Mouse (Mus musculus): ENCODE measurements at regions not wholly inside any gene's neighbourhood (a gene's known extent, or its start where the extent isn't known, plus 50 kb on each side); places are given as distances from the start of the nearest gene placed in this dataset.

DNA sequence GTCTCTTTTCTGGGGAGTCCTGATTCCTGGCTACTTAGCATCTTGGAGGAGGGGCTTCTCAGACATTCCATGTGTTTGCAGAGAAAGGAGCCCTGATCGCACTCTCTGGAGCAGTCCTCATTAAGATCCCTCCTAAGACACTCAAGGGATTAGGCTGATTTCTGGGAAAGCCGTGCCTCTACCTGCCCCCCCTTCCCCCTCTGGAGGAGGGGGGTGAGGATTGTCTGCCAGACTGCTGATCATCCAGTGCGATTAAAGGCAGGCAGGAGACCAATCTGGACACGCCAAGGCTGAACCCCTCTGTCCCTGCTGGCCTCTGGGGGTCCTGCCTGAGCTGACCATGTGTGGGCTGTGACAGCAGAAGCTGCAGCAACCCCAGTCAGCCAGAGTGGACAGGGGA is 65.4 kb downstream of the Vegfa start:
- no peak for DNase-seq

DNA sequence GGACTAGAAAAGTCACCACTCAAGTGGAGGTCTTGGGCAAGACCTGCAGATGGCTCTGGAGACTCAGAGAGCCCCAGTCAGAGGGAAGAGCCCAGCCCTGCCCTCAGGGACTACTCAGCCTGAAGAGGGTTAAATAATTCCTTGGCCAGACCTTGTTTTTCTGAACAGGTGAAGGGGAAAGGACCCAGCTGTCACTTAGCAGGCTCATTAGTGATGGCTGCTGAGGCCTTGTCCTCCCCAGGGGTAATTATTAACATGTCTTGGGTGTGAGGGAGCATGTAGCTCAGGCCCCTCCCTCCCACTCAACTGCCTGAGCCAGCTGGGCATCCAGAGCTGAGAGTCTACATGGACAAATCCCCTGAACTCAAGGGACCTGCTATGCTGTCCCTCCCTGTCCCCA is 68.1 kb downstream of the Vegfa start:
- no peak for DNase-seq

DNA sequence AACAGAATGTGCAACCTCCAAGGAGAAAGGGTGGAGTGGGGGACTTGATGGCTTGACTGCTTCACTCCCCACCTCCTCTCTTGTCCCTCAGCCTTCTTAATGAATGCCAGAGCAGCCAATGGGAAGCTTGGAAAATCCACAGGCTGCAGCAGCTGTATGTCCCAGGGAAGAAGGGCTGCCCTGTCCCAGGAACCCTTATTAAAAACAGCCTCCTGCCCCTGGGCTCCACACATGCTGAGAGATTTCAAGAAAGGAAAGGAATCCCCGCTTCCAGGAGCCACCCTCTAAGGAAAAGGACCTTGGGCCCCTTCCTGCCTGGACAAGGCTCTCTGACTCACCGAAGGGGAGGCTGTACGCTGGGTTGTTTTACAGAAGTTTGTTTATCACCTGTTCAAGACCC is 68.8 kb downstream of the Vegfa start:
- no peak for DNase-seq

DNA sequence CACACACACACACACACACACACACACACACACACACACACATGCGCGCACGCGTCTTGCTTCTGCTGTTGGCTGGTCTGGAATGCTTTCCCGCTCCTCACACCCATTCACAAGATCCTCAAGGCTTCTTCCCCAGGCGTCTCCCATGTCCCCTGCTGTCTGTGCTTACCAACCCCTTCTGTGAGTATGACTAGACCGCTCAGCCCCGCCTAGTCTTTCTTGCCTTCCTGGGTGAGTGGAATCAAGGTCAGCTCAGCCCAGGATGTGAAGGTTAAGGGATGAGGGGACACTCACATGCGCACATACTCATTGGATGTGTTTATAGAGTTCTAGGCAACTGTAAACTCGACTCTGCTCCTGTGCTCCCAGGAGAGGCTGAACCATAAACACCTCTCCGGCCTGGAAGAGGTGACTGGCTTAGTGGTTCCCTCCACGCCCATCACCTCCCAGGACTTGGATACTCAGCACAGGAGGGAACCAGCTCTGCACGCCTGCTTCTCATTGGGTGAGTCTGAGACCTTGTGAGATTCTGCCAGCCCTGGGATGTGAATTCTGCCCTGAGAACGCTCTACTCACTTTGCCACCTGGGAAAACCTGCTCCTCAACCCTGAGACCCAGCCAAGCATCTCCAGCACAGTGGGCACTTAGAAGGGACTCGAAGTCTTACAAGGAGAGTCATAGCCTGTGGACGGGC is 70.4 kb downstream of the Vegfa start:
- no peak for DNase-seq

DNA sequence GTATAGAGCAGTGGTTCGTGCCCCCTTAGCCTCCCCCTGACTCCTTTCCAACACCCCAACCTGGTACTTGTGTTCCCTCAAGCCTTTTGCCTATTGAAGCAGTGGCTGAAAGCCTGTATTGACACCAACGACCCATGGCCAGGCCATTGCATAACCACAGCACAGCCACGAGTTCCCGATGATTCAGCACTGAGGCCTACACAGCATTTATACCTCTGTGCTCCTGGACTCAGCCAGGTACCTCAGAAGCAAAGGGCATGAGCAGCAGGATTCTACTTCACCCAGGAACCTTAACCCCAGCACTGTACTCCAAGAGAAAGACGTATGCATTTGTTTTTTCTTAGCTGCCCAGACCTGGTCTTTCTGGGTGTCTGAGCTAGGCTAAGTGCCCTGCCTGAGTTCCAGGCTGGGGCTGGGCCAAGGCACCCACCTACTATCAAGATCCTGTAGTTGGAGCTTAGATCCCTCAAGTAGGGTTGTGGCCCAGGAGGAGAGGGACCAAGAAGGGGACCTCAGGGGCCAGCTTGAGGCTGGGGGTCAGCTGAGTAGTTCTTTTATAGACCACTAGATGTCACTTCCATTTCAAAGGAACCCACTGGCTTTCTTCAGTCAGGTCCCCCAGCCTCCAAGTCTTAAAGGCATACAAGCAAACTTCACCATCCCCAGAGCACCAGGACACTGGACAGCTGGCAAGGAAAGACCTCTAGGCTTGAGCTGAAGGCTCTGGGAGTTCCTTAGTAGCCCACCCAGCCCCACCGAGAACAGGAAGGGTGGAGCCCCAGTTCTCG is 73.9 kb downstream of the Vegfa start:
- no peak for DNase-seq

DNA sequence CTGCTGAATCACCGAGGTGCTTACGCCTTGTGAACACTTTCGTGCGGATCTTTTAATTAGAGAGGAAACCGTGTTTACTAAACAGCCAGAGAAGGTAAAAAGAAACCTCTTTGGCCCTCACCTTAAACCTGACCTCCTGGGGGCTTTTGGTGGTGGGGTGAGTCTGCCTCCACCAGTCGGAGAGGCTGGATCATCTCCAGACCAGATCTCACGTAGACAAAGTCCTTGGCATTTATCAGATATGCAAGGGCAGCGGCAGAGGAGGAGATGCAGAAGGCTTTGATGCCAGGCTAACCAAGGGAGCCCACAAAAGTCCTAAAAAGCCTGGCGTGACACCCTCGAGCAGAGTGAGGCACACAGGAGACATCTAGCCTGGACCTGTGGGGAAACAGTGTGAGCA is 76.7 kb downstream of the Vegfa start:
- DNase-seq: no peak

DNA sequence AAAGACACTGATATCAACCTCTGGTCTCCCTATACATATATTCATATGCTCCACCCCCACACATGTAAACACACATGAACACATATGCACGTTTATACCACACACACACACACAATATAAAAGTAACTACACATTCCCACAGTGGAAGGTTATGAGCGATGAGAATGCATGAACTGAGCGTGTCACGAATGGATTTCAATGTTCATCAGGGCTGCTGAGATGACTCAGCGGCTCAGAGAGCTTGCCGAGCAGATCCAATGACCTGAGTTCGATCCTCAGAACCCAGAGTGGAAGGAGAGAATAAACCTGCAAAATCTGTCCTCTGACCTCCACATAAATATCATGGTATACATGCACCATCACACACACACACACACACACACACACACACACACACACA is 77.3 kb downstream of the Vegfa start:
- no peak for DNase-seq

DNA sequence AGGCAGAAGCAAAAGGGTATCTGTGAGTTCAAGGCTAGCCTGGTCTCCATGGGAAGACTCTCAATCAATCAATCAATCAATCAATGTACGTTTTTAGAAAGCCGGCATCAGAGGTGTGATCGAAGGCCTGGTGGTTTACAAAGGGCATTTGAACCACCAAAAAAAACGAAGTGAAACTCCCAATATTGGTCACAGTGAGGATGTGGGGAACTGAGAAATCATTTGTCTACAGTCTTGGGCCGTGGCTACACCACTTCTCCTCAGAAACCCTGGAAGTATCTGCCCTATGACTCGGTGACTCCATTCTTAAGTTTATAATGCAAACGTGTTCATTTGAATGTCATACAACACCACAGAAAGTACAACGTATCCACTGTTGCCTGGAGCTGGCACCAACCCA is 78.6 kb downstream of the Vegfa start:
- DNase-seq: no peak

DNA sequence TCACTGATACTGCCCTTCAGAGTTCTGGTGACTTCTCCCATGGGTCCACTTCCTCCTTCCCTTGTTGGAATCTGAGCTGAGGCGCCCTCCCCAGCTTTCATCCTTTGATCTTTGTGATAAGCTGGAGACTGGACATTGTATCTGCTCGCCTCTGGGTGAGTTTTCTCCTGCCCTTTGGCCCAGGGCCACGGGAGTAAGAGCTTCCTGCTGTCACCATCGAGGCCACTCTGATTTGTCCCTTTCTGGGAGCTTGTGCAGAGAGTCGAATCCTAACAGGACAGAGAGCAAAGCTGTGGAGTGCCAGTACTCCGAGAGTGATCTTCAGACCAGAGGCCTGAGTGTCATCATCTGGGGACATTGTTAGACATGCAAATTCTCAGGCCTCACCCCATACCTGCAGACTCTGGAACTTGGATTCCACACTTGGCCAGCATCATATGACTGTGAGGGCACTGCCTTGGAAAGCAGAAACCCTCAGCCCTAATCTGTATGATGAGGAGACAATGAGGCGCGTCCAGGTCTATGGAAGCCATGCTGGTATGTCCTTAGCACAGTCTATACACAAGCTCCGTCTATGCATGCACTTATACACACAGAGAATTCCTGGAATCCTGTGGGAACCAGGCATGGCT is 81.5 kb downstream of the Vegfa start:
- DNase-seq: no peak

DNA sequence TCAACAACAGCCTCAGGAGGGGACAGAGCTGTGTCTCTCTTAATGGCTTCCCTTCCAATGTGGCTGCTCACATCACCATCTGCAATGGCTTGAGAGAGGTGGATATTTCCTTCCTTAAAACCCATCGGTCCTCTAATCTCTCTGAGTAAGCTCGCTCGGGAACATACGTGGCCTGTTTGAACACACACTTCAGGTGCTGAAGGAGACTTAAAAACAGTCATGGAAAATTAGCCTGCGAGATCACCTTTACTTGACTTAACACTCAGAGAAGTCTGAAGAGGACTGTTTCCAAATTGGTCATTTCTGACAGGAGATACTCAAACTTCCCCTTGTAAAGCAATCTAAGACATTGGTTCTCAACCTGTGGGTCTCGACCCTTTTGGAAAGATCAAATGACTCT is 83.0 kb downstream of the Vegfa start:
- no peak for DNase-seq

DNA sequence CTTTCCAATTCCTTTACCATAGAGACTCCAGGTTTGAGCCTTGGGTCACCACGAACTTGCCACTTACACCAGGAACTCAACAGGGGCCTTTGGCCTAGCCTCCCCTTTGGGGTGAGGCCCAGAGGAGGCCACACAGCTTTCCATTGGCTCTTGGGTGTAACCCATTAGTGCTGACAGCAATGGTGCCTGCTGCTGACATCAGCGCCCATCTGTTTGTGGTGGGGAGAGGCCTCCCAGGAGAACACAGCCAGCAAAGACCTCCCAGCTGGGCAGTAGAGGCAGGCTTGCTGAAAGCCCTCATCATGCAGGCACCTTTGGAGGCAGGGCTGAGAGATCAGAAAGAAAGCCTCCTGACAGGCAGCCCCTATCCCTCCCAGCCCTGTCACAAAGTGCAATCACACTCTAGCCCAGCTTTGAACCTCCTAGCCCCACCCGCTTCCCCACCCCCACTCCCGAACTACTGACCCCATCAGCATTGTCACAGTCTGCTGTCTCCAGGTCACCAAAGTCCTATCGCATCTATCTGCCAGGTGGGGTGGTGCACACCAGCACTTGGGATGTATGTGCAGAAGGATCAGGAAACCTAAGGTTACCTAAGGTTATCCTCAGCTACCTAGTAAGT is 83.7 kb downstream of the Vegfa start:
- no peak for DNase-seq

DNA sequence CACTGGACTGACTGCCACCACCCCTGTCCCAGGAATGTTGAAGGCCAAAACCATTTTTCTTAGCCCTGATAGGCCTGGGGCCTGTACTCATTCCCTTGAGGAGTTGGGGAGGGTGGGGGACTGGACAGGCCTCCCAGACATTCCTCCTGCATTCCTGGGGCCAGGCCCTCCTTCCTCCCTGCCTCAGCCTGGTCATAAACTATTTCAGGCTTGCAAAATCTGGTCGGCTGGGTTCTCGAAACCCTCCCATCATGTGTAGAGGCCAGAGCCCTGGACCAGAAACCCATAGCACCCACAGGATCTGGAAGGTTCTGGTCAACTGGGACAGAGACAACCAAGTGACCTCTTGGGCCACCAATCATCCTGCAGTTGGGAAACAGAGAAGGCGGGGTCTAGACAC is 87.2 kb downstream of the Vegfa start:
- no peak for DNase-seq

DNA sequence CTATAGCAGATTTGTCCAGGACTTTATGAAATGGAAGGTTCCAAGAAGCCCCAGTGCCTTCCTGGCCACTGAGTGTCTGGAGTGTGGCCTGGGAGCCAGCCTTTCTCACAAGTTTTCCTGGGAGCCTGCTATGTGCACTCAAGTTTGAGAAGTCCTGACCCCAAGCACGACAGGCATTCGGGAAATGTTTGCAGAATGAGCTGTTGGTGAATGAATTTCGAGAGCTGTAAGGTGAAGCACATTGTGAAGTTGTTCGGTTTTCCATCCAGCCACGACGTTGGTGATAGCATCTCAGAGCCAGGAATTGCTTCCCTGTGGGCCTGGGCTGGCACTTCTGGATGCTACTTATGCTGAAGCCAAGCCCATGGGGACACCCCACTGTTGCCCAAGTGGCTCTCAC is 88.9 kb downstream of the Vegfa start:
- no peak for DNase-seq

DNA sequence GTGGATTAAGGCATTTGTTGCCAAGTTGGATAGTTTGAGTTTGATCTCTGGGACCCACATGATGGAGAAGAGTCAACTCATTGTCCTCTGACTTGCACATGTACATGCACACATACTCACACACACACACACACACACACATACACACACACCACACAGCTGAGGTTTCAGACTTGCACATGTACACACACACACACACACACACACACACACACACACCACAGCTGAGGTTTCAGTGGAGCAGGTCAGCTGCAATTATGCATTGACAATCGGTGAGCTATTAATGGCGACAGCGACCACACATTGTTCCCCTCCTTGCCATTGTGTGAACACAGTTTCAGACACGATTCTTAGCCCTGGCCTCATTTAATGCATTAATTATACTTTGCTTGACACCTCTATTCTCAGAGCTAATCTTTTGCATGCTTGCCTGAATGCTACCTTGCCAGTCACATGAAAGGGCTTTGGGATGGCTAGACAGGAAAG is 90.2 kb downstream of the Vegfa start:
- DNase-seq: no peak

DNA sequence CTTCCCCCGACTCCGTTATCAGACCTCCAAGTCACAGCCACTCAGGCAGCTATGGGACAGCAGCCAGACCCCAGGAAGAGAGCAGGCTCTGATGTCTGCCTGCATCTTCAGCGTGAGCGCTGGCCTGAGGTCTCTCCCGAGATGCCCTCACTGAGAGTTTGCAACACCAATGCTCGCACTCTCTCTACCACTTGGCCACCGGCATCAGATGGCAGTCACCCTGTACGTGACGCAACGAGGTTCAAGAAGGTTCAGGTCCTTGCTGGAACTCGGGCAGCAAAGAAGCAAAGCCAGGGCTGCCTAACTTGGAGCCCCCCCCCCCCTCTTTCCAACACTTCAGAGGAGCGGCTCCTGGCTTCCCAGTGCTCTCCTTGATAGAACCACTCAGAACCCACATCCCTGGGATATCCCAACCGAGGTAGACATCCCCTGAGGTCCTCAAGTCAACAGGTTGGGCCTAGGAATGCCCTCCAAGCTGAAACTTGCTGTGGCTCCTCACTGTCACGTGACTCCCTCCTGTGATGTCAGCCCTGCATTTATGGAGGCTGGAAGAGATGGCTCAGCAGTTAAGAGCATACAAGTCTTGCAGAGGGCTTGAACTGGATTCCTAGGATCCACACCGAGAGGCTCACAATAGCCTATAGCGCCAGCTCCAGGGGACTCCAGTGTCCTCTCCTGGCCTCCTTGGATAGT is 91.9 kb downstream of the Vegfa start:
- DNase-seq: no peak

DNA sequence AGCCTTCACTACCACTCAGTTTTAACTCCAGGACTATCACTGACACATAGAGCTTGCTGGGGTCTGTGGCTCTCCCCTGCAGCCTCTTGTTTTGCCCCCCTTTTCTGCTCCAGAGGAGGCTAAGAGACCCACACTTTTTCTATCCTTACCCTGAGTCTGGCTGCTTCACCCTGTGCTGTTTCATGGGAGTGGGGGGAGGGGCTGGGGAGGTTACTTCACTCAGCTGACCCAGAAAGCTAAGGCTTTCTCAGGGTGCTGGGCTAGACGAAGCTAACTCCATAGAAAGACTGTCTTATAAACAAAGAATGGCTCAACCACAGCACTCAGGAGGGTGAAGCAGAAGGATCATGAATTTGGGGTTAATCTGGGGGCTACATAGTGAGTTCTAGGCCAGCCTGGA is 93.9 kb downstream of the Vegfa start:
- no peak for DNase-seq

DNA sequence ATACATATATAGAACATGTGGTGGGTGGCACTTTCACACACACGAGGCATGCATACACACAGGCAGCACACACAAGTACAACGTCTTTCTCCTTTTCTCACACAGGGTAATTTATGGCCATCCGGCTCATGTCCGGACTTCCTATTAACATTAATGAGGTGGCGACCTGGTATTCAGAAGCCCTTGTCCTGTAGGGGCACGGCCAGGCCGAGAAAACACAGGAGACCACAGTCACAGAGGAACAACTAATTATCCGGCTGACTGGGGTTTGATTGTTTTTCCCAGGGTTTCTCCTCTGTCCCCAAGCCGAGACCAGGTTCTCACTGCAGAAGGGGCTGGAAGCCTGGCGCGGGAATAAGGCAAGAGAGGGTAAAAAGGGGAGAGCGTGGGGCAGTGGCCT is 95.6 kb downstream of the Vegfa start:
- DNase-seq: no peak

DNA sequence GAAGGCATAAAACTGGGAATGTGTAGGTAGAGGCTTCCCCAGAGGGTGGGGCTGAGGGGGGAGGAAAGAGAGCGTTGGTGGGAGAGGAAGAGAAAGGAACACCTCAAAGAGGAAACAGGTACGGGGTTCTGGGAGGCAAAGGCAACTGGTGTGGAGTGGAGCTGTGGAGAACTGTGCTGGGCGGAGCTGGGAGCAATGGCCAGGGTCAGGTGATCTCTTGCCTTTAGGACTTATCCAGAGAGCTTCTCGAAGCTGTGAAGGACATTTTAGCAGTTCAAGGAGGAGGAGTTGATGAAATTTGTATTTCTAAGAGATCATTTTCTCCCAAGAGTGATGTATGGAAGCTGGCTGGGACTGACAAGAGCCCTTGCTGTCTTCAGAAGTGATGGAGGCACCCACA is 96.9 kb downstream of the Vegfa start:
- DNase-seq: no peak

DNA sequence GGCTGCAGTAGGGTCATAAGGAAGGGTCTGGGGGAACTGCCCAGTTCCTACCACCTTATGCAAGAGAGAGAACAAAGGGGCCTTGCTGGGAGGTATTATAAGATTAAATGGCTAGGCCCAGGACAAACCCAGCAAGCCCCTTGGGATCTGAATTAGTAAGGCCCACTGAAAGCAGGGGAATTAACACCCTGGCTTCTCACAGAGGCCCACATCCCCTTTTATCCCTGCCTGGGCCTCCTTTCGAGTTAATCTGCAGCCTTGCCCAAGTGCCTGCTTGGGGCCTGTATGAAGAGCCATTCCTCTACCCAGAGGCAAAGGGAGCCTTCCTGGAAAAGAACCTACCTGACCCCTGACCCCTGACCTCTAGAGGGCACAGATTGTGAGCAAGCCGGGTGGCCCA is 98.2 kb downstream of the Vegfa start:
- no peak for DNase-seq

DNA sequence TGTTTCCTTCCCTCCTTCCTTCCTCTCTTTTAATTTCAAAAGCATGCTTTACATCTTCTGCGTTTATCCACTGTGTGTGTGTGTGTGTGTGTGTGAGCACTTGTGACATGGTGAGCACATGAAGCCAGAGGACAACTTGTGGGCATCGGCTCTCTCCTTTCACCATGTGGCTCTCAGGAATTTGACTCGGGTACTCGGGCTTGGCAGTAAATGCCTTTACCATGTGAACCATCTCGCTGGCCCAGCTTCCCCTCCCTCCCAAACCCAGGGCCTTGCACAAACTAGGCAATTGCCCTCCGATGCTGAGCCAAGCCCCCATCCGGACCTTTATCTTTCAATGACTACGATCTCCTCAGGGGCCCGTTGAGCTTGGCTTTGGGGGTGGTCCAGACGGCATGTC is 99.1 kb downstream of the Vegfa start:
- no peak for DNase-seq

DNA sequence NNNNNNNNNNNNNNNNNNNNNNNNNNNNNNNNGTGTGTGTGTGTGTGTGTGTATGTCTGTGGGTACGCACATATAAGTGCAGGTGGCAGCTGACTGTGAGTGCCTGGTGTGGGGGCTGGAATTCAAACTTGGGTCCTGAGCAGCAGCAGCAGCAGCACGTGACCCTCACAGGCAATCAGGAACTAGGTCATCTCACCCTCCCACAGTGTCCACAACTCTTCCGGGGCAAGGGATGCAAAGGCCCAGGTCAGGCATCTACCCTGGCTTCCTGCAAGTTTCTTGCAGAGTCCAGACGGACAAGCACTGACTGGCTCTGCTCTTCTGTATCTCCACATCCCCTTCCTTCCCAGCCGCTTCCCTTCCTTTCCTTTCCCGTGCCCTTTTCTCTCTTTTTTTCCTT is 99.6 kb downstream of the Vegfa start:
- no peak for DNase-seq

DNA sequence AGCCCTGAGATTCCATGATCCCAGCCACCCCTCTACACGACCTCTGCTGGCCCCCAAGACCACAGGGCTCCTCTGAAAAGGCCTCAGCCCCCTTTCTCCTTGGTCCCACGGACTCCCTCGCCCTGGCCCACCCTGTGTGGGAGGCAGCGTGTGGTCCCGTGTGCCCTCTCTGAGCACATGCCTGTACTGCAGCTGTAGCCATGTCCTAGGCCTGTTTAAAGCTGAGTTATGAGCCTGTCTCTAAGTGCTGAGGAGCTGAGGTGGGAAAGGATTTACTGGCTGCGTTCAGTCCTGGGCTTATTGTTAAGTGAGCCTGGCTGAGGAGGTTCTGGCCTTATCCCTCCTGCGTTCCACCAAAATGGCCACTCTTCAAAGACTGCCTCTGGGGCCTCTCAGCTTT is 102.6 kb downstream of the Vegfa start:
- no peak for DNase-seq

DNA sequence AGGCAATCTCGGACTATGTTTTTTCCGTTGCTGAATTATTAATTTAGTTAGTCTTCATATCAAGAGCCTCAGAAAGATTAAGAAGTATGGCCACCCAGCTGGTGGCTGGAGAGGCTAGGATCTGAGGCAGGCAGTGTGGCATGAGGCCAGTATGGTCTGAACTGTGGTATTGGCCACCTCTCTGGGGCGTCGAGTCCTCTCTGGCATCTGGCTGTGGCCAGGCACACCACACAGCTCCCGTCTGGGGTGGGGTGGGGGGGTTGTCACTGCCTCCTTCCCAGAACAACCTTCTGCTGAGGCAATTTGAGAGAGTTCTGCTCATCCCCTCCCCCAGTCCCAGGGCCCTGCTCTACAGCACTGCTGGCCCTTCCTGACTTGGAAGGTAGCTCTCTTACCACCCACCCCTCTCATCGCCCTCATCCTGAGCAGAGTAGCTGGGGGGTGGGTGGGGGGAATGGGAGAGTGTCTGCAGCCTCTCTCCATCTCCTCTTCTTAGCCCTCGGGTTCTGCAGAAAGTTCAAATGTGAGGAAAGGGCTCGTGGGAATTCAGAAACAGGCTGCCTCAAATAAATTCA is 103.2 kb downstream of the Vegfa start:
- DNase-seq: no peak

All from thymus, postnatal 36 days (tissue).